Mouse (Mus musculus): ENCODE measurements around the gene Gm13420.
"Not testable (repeated sequence)": the region's sequence is repeated elsewhere in the genome, so short reads cannot be mapped to it uniquely, and the experiment has no call there.

Gm13420 gene

DNA sequence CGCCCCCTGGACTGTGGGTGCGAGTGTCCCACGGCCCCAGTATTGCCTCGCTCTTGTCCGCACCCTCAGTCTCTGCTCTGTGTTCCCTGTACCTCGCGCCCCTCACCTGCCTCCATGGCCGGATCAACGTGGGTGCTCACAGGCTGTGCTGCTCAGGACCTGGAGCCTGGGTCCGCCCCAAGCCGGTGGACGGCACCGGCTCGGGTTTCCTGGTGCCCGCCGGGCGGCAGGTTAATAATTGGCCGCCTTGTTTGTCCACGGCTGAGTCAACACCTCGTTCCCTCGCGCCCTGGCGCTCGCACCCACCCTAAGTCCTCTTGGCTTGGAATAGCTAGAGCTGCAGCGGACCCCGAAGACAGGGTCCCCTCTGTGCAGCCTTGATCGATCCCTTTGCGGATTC, at the start of gene Gm13420:
Gene Gm13420 (minus strand): TSS at position 189 of the 400 bp plus-strand sequence.
- peak; percentile 28 for DNase-seq (ENCODE audit: low spot score)

DNA sequence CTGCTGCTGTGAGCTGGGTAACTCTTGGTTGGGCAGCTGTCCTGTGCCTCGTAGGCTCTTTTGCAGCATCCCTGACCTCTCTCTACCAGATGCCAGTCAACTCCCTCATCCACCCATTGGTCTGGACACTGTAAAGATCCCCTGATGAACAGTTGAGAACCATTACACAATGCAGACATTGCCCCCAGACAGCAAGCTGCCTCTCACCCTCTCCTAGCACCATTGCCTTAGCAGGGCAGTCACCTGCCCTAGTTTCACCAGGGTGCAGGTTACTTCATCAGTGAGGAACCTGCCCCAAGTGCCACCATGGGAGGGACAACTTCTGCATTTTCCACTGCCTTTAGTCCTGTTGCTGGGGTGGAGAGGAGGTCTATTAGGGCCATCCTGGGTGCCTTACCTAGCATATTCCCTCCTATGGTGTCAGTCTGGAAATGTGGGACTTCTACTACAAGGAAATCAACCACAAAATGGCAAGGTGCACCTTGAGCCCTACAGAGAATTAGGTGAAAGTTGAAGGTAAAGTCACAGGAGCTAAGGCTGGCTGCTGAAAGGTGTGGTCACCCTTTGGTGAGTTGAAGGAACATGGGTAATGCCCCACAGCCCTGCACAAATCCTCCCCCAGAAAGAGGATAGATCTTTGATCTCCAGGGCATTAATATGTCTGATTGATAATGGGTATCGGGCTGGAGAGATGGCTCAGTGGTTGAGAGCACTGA, 41.4 kb upstream of the Gm13420 start:
- DNase-seq (ENCODE audit: low spot score): no peak

DNA sequence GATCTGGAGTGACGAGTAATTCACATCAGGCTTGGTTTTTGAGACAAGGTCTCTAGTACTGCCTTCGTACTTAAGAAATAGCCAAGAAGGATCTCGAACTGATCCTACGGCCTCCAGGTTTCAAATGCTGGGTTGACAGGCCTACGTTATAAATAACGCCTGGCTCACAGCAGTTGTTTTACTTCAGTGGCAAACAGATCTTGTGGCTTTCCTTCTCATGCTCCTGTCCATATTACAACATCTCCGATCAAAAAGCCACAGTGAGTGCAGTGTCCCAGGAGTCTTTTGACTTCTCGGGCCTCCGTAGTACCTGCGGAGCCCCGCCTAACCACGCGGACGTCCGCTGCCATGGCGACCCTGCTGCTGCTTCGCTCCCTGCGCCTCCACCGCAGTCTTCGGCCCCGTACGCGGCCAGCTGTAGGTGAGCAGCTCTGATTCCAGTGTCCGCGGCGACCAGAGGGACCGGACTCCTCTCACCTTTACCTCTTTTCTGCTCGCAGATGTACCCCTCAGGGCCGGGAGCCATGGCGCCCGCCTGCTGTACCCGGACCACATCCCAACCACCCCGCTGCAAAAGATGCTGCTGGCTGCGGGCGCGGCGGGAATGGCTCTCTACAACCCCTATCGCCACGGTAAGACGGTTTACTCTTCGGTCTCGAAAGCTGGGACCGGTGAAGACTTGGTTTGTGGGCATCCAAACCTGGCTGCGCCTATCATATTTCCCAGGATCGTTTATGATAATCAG, 36.6 kb upstream of the Gm13420 start, which contains the start of gene Trub2:
Gene Trub2 (minus strand): TSS at position 566 of the 745 bp plus-strand sequence.
- DNase-seq (ENCODE audit: low spot score): peak; percentile 85

DNA sequence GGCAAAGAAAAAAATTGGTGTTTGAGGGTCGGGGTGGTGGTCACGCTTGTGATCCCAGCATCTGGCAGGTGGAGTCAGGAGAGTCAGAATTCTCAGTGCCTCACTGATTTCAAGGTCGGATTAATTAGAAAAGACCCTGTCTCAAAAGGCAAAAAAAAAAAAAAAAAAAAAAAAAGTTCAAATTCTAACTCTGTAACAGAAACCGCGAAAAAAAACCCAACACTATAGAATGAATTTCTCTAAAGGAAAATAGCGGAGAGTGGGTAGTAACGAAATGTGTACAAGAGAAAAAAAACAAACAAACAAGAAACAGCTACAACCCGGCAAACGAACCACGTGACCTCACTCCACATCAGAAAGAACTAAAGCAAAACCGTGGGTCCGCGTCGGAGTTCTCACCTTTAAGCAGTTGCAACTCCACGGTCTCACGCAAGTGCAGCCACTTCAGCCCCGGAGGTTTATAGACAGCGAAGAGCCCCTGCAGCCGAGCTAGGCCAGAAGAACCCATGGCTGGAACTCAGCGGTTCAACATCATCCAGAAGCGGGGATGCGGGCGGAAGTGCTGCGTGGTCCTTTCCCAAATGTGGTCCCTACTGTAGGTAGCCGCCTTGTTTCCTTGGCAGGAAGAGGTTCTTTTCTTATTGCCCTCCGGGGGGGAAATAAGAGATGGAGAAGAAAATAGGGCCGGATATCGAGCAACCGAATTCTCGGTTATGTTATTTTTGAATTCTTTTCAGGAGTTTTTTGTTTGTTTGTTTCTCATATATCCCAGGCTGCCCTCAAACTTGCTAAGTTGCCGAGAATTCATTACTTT, 35.8 kb upstream of the Gm13420 start, which contains the start of gene Coq4:
Gene Coq4 (plus strand): TSS at position 390 of the 814 bp plus-strand sequence.
- DNase-seq (ENCODE audit: low spot score): peak; percentile 93

DNA sequence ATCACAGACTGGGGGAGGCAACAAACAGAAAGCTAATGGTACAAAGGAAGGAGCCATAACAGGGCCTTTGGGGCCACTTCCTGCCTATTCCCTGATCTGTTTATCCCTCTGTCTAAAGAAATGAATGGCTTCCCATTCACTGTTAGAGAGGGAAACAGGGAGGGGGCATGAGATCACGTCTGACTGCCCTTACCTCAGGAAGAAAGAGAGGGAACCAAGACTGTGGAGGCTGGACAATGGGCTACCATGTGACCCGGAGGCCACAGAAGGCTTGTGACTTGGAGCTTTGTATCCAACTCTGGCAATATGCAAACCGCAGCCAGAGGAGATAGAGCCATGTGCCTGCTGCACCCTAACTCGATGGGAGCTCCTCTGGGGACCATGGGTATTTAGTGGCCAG, 32.8 kb upstream of the Gm13420 start:
- peak; percentile 32 for DNase-seq (ENCODE audit: low spot score)

DNA sequence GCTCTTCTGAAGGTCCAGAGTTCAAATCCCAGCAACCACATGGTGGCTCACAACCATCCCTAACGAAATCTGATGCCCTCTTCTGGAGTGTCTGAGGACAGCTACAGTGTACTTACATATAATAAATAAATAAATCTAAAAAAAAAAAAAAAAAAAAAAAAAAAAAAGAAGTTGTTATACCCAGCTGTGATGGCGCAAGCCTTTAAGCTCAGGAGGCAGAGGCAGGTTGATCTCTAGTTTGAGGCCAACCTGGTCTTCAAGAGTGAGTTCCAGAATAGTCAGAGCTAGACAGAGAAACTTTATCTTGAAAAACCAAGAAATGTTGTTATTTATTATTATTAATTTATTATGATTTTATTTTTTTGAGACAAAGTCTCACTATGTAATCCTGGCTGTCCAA, 29.8 kb upstream of the Gm13420 start:
- not testable (repeated sequence) for DNase-seq (ENCODE audit: low spot score)

DNA sequence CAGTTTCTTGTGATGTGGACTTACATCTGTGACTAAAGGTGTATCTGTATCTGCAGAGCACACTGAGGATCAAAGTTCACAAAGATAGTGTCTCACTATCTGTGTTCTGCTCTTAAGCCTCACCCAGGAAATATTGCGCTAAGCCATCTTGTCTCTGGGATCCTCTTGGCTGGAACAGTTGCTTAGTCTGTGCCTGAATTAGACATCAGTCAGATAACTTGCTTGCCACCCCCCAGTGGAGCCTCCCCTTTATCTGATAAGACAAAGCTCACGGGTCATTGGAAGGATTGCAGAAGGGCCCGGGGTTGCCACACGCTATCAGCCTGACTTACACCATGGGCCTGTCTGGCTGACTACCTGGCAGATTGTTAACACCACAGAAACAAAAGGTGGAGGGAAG, 21.8 kb upstream of the Gm13420 start:
- no peak for DNase-seq (ENCODE audit: low spot score)

DNA sequence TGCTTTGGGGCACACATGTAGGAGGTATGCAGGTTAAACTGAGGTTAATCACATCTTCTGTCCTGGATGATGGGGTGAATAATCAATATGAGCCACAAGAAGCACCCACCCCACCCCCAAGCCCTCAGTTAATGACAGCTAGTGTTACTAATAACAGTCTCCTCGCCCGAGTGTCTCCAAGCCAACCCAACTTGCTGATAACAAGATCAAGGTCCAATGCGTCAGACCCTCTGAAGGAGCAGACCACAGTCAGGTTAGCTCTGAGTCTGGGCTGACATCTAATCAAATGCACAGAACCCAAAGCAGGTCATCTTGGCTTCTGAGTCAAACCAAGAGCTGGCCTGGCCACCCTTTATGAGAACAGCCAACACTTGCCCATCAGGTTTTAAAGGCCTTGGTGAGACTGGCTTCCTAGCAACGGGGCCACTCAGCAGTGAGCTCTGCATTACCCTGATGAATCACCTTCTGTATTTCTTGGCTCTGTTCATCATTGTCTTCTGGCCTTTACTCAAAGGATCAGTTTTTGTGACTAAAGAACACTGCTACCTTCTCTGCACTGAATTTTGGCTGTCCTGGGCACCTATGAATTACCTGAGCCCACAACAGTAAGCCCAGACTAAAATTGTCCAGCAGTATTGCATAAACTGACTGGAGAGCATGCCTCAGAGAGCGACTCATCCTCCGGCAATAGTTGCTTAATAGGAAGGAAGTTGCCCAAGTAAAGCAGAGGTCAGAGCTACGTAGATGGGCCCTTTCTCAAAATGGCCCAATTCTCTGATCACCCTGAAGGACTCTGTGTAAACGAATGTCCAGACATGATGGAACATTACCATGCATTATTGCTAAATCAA, 20.4 kb upstream of the Gm13420 start:
- peak; percentile 25 for DNase-seq (ENCODE audit: low spot score)

DNA sequence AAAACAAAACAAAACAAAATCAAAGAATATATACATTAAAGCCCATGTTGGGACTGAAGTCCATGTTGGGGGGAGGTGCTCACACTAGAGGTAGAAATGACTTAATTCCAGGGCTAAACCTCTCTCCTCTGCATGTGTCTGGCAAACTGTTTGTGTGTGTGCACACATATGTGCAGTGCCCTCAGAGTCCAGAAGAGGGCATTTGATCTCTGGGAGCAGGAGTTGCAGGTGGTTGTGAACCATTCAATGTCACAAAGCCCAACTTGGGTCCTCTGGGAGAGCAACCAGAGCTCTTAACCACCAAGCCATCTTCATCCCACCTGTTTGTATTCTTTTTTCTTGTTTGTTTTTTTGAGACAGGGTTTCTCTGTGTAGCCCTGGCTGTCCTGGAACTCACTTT, 18.7 kb upstream of the Gm13420 start:
- no peak for DNase-seq (ENCODE audit: low spot score)

DNA sequence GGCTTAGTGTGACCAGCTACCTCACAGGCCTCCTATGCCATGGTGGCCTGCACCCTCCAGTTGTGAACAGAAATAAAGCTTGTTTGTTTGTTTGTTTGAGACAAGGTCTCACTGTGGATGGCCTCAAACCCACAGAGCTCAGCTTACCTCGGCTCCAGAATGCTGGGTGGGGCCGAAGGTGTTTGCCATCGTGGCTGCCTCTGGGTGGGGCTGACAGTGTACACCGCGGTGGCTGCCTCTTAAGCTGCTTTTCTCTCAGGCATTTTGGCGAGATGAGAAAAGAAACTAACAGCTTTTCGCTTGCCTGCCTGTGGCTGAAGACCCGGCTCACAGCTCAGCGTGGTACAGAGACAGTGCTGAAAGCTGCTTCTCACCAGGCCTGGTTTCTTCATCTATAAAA, 17.4 kb upstream of the Gm13420 start:
- DNase-seq (ENCODE audit: low spot score): no peak

DNA sequence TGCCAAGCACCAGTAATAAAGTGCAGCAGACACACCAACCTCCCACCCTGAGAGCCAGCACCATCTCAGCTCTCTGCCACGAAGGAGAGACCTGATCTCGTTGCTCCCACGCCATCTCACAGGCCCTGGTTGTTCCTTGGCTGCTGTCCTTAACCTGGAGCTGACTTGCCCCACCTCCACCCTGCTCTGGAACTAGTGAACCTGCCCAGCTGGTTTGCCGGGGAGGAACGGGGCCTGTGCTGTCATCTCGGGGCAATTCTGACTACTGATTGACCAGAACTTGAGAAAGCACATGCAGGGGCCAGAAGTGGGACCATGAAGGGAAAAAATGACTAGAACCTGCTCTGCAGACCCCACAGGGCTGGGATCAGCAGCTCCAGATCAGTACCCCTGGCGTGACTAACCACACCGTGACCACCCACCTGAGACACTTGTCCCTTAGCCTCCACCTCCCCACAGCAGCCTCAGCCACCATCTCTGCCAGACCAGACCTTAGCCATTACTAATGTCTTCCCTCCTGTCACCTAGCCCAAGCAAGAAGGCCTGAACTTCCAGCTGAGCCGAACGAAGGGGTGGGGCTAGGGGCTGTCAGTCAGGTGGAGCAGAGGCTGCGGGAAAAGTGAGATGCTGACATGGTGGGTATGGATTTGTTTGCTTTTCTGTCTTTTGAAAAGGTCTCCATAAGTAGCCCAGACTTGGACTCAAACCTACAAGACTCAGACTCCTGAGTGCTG, 16.7 kb upstream of the Gm13420 start:
- DNase-seq (ENCODE audit: low spot score): peak; percentile 32

DNA sequence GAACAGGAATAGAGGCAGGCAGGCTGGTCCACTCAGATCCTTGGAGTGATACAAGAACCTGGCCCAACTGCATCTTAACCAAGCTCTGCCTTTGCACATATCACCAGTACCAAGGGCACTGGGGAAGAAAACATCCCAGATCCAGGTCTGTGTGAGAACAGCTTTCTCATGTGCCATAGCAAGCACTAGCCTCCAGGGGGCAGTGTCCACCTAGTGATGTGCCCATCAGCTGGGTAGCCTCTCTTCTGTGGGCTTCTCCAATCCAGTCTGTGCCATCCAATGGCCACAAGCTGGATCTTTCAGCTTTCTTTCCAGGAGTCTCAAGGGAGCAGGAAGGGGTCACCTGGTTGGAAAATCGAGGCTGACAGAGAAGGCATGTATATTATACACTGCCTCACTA, 13.3 kb upstream of the Gm13420 start:
- DNase-seq (ENCODE audit: low spot score): peak; percentile 69

DNA sequence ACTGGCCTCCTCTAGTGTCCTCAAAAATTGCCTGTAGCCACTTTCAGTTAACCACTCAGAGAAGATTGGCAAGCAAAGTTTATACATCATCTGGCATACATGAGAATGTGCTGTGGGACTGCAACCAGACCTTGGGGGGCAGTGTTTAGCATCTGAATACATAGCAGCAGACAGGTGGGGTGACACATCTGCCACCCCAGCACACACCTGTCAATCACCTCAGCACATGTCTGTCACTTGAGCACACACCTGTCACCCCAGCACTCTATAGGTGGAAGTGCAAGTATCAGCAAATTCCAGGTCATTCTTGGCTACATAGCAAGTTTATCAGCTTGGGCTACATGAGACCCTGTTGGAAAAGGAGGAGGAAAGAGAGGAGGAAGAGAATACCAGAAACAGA, 4.2 kb upstream of the Gm13420 start:
- DNase-seq (ENCODE audit: low spot score): no peak

DNA sequence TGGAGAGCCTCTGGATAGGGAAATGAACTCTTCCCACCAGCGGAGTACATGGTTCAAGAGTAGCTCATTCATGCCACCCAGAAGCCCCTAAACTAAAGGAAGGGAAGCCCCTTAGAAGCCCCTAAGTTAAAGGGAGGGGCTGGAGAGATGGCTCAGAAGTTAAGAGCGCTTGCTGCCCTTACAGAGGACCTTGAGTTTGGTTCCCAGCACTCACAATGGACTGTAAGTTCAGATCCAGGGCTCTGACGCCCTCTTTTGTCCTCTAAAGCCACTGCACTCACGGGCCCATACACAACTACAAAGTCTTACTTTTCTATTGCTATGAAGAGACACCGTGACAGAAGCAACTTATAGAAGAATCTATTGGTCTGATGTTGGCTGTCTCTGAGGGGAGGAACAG, 912 bp upstream of the Gm13420 start:
- DNase-seq (ENCODE audit: low spot score): no peak

DNA sequence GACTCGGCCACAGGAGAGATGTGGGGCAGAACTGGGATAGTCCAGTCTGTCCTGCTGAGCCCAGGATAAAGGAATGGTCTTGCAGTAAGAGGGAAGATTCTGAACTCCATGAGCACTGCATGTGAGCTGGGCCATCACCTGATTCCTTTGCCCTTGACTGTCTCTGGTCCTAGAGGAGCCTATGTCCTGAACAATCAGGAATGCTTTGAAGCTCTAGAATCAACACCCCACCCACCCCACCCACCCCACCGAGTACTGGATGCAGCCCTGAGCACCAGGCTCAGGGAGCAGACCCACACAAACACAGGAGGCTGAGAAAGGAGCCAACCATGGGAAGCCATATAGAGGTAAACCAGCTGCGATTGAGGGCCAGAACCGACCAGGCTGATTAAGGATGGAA, 3.0 kb downstream of the Gm13420 start:
- DNase-seq (ENCODE audit: low spot score): no peak

DNA sequence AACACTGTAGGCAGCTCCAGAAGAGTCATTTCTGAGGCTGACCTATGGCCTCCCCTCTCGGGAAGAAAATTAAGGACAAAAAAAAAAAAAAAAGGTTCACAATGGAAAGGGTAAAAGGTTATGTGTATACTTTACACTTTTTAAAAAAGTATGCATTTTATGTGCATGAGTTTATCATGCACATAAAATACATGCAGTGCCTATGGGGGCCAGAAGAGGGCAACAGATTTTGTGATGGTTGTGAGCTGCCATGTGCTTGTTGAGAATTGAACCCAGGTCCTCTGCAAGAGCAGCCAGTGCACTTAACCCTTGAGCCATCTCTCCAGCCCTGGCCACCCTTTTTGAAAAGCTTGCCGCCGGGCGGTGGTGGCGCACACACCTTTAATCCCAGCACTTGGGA, 3.6 kb downstream of the Gm13420 start:
- DNase-seq (ENCODE audit: low spot score): no peak

DNA sequence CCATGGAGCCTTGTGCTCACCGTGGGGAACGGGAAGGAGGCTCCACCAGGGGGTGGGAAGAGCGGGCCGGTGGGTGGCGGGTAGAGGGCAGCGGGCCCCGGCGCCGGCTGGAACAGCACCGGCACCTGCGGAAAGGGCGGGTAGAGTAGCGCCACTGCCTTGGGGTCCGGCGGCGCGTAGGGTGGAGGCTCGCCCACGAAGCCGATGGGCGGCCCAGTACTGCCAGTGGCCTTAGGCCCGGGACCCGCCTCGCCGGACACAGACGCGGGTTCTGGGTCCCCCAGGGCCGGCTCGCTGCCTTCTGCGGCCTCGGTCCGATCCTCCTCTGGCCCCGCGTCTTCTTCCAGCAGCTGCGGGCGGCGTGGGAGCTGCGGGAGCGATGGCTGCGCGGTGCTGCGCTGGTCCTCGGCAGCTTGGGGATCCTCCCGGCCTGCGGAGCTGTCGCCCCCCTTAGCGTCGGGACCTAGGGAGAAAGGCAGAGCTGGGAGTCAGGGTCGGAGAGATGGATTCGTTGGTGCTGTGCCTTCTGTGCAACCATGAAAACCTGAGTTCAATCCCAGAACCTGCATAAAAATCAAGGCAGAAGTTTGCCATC, 4.2 kb downstream of the Gm13420 start:
- no peak for DNase-seq (ENCODE audit: low spot score)

DNA sequence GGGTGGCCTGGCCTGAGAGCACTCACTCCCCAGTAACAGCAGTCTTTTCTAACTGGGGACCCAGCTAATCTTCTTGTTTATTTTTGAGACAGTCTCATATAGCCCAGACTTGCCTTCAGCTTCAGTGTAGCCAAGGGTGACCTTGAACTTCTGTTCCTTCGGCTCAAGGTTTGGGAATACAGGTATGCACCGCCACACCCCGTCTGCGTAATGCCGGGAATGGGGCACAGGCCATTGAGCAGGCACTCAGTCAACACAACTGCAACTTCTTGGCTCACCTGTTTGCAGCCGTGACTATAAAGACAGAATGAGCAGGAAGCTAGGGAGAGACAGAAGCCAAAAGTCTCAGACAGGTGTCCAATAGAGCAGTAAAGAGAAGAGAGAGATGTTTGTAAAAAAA, 7.2 kb downstream of the Gm13420 start:
- DNase-seq (ENCODE audit: low spot score): no peak

DNA sequence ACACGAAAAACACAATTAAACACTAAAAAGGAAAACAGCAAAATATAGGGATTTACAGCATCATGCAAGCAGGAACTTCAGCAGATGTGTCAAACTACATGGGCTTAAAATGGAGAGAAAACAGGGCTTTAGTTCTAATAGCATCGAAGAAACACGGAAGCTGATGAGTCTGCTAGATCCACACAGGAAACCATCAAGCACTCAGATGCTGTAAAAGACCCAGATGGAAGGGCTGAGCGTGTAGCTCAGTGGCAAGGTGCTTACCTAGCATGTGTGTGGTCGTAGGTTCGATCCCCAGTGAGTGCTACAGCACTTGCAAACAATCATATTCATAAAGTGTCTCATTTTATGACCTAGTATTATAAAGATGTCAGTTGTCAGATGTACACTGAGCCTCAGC, 10.3 kb downstream of the Gm13420 start:
- no peak for DNase-seq (ENCODE audit: low spot score)

DNA sequence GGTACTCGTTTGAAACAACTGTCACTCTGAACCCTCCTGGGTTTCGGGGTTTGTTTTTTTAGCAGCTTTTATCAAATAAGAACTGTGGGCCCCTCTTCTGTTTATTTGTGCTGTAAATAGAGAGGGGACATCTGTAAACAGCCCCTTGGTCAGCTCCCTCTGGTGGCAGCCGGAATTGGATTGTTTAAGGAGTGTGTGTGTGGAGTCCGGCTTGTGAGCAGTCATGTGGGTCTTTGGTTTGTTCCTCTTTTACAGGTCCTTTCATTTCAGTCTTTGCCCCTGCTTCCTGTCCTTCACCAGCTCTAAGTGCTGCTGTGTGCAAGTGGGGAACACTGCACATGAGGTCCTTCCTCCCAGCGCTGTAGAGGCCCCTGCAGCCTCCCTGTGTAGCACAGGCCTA, 12.1 kb downstream of the Gm13420 start:
- DNase-seq (ENCODE audit: low spot score): no peak

DNA sequence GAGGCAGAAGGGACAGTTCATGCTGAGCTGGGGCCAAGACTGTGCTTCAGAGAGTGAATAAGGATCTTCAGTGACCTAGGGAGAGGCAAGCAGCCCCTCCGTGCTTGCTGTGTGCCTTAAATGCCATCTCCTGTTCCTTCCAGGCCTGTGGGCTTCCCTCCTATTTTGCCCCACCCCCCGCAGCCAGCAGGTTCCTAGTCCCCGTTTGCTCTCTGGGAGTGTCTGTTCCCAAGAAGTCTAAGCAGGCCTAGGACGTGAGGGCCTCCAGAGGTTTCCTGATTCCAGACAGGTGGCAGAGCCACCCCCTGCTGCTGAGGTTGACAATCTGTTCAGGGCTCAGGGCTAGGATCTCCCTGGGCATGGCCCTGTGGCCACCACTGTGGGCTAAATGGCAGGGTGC, 12.7 kb downstream of the Gm13420 start:
- DNase-seq (ENCODE audit: low spot score): no peak

Measured in lung, postnatal 25 days (tissue).